Mouse (Mus musculus) fat pad, adult 2 months (tissue): ENCODE data around the gene Vasn.

ENCODE experiments used
- DNase-seq: peaks from one replicate; pipeline ENCODE4 v3.0.0-alpha.2; 2011; ENCODE audit warnings: low read depth, low spot score; ENCODE audit errors: extremely low read depth

The Vasn gene

DNA sequence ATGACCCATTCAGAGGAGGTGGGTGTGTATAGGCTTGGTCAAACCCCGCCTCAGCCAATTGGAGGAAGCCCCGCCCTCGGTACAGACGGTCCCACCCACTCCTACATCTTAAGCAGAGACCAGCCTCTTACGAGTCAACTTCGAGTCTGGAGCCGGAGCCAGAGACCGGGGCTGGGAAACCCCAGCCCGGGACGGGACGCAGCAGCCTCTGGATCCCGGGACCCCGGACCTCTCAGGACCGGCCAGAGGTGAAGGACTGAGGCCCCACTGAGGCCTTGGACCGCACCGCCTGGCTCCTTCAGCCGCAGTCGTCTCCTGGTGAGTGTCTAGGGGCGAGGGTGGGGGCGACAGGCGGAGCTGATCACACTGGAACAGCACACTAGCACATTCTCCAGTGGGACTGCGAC lies at the start of gene Vasn, which contains the start of gene Dnaja3:
Vasn (plus strand) TSS at position 111 of the 407 bp plus-strand sequence.
Dnaja3 (plus strand) TSS at position 159 of the 407 bp plus-strand sequence.
- no peak for DNase-seq

DNA sequence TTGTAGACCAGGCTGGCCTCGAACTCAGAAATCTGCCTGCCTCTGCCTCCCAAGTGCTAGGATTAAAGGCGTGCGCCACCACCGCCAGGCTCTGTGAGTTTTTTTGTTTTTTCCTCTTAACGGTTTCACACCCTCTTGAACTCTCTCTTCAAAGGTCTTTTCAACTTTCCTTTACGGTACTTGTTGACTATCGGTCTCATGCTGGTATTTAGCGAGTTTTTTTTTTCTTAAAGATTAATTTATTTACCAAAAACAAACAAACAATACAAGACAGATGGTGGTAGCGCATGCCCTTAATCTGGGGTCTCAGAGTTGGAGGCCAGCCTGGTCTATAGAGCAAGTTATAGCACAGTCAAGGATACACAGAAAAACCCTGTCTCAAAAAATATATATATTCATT lies 49.5 kb upstream of the Vasn start:
- no peak for DNase-seq

DNA sequence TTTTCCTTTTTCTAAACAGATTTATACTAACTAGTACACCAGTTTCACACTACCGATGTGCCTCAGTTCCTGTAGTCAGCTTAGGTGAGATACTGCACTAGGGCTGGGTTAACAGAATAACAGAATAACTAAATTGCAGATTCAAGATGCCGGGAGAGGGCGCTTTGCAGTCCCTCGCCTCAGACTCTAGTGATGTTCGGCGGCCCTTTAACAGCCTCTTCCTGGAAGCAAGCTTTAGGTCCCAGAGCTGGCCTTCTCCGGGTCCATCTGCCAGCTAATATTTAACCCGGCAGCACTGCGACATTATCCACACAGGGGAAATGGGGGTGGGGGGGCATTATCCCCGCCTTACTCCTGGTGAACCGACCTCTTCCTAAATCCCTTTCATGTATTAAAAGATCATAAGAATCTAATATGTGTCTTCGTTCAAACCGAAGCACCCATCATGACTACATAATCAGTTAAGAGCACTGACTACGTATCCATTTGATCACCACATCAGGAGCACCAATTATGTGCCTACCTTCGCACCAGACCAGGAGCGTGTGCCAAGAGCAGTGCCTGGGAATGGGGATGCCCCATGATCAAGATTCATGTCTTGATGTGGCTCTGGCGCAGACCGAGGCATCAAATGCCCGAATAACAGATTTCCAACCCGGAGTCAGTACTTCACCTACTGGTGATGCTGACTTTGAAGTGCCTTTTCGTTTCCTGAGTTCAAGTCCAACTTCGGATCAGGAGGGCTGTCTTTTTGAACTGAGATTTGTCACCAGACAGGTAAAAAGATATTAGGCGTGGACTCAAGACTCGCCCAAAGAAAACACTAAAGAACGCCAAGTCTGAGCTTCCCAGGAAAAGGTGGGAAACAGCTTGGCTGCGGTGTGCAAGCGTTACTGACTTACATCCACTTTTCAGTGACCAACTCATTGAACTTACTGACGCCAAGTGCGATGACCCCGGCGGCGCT lies 46.5 kb upstream of the Vasn start:
- no peak for DNase-seq

DNA sequence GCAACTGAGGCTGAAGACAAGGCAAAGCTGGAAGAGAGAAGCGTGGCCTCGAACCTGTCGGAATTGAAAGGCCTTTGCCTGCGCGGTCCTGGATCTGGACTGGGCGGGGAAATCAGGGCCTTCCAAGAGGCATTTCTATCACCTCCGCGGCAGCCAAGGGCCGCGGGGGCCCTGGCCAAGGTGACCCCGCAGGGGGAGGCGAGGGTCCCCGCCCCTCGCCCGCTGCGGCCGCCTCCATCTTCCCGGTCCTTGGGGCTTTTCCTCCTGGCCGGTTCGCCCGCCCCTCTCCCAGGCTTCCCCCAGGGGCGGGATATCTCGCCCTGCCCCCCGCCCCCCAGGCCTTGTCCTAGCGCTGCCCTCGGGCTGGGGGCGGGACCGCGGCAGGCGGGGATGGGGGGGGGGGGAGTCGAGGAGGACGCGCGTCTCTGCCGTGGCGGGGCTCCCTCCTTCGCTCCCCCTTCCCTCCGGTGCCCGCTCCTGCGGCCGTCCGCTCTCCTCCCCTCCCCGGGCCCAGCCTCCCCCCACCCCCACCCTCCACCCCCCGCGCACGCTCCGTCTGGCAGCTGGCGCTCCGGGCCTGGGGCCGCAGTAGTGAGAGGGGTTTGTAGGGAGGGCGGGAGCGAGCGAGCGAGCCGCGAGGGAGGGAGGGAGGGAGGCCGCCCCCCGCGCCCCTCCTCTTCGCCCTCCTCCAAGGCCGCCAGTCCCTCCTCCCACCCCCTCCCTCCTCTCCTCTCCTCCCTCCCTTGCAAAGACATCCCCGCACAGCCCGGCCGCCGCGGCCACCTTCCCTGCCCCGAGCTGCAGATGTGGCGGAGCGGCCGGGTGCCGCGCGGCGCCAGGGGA lies 45.5 kb upstream of the Vasn start, which contains the start of gene Glis2:
Glis2 (plus strand) TSS at position 743 of the 843 bp plus-strand sequence.
- DNase-seq, result no peak

DNA sequence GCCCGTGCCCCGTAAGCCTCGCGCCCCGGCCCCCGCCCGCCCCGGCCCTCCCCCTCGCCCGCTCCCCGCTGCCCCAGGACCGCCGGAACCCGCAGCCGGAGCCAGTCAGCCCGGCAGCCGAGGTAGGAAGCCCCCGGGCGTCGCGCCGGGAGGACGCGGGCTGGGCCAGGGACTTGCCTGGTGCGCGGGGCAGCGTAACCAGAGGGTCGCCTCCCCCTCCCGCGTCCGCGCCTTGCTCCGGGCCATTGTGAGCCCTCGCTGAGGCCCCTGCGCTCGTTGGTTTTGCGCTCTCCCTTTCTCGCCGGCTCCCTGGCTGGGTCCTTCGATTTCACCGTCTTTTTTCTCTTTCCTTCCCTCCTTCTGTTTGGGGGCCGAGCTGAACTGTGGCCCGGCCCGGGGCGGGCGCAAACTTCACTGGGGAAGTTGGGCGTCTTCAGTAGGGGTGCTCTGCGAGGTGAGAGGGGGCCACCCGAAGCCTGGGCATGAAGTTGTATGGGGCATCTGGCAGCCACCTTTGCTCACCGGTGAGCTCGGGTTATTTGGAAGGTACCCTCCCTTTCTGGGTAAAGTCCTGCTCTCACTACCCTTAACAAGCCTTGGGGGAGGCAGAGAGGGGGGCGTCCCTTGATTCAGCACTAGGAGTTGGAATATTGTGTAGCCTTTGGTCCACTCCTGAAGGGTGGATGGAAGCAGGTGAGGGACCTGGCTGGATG lies 44.8 kb upstream of the Vasn start:
- DNase-seq, result no peak

DNA sequence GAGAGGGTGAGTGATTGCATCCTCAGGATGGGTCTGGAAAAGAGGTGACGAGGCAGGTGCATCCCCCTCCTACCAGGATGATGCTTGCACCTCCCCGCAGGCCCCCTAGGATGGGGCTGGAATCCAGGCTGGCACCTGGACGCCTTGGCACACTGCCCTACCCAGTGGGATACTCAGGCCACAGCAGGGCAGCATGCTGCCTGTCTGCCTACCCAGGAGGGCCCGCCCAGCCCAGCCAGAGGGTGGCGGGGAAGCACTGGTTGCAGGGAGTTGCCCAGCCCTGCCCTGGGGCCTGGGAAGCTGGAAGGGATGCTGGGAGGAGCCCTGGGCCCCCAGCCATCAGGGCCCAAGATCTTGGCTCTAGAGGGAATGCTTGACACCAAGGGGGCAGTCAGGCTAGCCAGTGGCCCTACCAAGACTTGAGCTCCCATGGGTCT lies 44.2 kb upstream of the Vasn start:
- DNase-seq, result no peak

DNA sequence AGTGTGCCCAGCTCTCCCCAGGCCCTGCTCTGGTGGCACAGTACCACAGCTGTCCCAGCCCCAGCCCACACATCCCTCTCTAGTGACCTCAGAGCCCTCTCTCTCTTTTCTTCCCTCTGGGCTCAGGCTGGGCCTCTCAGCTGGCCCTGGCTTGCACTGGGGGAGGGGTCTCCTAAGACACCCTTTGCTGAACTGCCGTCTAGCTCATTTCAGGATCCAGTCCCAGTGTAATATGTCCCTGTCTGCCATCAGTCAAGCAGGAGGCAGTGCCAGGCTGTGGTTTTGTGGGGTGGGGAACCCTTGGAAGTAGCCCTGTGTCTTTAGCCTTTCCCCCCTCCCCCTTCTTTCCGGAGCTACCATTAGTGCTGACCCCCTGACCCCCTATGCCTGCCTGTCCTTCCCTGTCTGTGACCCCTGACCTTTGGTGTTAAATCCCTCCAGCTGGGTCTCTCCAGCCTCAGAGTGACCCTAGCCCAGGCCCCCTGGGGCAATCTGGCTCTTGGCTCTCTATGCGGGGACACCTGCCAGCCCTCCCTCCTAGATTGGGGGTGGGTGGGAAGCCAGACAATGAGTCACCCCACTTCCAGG lies 43.5 kb upstream of the Vasn start:
- no peak for DNase-seq

DNA sequence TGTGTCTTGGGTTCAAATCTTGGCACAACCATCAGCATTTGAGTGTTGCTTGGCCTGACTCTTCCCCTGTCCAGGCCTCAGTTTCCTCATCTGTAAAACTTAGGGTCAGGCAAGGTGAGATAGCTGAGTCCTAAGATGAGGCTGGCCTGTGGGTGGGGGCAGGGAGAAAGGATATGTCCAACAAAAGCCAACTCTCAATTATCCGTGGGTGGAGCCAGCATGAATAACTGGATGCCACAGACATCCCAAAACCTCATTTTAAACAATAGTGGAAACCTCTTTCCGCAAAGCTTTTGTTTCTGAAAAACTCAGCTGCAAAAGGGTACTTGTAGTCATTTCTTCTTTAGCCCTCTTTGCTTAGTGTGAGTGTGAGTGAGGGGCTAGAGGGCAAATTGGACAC lies 42.9 kb upstream of the Vasn start:
- DNase-seq, result no peak

DNA sequence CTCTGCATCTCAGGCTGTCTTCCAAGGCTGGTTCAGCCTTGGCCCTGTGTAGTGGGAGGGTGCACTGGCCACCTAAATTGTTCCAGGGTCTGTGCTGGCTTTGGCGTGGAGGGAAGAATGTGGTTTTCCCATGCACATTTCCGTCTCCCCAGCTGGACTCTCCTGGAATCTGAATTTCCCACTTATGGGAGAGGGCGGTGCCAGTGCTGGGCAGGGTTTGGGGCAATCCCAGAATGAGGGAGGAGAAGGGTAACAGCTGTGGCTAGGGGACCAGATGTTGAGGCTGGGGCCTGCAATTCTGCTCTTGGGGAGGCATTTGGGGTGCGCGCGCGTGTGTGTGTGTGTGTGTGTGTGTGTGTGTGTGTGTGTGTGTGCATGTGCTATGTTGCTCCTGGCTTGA lies 42.4 kb upstream of the Vasn start:
- no peak for DNase-seq

DNA sequence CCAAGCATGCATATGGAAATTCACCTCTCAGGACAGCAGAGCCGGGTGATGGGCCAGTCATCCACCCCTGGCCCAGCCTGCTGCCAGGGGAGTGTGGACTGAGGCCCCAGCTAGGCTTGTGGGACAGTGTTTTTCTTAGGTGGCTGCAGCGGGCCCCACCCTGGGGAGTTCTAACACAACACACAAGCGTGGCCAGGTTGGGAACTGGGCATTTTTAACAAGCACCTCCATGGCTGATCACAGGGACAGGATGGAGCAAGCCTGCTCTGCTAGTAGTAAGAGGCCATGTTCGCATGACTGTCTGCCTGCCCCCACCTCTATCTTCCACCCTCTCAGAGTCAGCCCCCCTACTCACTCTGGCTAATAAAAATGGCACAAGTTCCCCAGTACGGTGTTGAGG lies 41.7 kb upstream of the Vasn start:
- DNase-seq, result no peak

DNA sequence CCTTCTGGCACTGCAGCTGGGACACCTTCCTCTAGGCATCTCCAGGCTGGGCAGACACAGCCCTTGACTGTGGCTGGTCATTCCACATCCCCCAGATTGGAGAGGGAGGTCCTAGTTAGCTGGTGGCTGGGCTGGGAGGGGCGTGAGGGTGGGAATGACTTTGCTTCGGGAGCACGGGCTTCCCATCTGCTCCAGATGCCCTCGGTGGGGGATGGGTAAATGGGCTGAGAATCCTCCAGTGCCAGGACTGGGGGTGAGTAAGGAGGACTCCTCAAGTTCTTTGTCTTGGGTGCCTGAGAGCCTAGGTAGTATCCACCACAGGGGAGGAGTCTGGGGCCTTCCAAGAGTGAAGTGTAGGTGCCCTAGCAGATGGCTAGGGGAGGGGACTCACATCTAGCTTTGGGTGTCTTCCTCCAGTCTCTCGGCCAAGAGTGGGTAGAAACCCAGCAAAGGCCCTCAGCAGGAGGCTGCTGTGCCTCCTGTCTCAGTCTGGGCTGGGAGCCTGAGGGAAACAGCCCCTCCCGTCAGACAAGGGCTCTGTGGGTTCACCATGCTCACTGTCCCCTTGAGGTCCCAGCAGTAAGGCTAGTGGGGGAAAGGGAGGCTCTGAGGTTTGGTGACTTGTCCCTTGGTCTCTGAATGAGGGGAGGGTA lies 40.7 kb upstream of the Vasn start:
- DNase-seq, result no peak

DNA sequence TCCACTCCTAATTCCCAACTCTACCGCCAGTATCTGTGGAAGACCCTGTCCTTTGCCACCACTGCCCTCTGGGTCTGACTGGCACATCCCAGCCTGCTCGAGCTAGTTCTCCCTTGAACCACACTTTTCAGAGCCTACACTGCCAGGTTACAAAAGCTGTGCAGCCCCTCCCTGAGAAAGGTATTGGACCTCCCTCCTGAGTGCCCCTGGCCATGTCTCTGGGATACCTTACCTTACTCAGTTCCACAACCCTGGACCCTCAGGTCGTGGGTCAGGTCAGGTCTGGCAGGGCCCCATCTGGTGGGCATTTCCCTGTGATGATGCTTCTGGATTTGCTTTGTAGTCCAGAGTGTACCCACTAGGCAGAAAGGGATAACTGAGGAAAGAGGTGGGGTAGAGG lies 40.1 kb upstream of the Vasn start:
- DNase-seq, result no peak

DNA sequence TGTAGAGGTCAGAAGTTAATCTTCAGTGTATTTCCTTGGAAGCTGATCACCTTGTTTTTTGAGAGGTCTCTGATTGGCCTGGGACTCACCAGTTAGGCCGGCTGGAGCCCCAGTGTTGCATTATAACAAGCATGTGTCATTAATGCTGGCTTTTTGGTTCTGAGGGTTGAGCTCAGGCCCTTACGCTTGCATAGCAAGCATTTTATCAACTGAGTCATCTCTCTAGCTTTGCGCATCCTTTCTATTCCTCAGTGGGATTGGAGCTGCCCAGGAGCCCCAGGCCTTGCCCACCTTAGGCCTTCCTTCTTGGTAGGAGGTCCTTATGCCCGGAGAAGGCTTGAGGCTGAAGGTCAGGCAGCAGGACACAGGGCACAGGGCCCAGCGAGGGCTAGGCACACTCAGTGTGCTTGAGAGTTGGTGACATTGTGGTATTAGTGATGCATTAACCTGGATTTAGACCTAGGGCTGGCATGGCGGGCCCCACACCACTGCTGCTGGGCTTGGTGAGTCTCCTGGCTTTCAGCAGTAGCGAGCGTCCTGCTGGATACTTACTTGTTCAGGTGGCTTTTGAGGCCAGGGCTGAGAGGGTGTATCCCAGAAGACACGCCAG lies 38.9 kb upstream of the Vasn start:
- no peak for DNase-seq

DNA sequence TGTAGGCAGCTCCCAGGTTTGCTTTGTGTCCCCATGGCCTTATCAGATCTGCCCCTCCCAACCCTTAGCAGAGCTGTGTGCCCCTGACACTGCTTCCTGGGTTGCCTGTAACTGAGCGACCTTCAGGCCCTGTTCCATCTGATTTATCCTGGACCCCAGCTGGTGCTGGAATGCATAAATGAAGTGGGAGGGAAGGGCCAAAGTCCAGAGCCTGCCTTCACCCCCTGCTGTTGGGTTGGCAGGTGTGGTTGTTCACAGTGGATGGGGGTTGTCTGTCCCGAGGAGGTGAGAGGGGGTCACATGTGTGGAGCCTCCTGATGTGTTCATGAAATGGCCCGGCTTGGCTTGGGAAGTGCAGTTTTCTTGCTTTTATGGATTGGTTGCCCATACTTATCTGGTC lies 37.6 kb upstream of the Vasn start:
- no peak for DNase-seq

DNA sequence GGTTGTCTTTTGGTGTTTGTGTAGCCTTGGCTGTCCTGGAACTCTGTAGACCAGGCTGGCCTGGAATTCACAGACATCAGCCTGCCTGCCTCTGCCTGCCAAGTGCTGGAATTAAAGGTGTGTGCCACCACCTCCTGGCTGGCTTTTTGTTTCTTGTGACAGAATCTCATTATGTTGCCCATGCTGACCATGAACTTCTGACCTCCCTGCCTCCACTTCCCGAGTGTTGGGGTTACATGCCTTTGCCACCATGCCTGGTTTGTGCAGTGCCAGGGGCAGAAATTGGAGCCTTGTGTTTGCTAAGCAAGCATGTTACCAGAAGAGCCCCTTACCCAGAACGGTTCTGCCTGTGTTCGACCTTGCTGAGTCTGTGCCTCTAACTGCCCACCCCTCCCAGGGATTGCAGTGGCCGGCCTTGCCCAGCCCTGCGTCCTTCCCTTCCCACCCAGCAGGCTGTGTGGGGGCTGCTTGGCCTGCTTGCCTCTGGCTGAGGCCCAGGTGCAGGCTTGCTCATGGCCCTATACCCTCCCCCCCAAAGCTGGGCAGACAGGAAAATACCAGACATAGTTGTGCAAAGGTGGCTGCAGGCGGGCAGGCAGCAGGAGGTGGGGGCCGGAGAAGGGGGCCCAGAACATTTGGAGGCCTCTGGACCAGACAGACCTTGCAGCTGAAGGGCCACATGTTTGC lies 36.8 kb upstream of the Vasn start:
- no peak for DNase-seq

DNA sequence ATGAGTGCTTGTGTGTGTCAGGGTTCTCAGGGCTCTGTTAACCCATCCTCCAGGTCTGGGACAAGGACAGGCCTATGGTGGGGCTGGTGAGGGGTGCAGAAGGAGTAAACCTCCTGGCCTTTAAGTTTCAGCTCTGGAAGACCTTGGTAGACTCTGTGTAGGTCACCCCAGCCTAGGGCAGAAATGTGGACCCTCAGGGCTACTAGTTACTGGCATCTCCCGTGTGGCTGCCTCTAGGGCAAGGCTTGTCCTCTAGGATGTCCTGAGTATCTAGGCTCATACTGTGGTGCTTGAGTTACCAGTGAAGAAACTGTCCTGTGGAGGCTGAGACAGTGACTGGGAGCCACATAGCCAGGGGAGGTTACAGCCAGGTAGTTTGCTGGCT lies 36.3 kb upstream of the Vasn start:
- DNase-seq, result no peak

DNA sequence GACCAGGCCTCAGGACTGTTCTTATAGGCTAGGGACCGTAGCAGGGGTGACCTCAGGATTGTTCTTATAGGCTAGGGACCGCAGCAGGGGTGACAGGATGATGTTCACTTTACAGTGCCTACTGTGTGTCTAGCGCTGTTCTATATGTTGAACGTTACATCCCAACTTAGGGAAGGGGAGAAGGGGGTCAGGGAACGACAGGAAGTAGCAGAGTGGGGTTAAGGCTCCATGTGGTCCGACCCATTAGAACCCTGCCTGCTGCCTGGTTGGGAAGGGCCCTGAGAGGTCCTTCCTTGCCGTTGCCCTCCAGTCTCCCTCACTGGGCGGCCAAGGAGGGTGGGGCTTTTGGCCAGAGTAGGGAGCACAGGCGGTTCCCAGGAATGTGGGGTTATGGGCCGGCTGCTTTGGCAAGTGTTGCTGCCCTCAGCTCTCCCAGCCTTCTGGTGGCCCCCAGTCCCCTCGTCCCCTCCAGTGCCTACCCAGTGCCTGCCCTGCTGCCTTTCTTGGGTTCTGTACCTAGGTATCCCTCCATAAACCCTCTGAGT lies 35.4 kb upstream of the Vasn start:
- no peak for DNase-seq

DNA sequence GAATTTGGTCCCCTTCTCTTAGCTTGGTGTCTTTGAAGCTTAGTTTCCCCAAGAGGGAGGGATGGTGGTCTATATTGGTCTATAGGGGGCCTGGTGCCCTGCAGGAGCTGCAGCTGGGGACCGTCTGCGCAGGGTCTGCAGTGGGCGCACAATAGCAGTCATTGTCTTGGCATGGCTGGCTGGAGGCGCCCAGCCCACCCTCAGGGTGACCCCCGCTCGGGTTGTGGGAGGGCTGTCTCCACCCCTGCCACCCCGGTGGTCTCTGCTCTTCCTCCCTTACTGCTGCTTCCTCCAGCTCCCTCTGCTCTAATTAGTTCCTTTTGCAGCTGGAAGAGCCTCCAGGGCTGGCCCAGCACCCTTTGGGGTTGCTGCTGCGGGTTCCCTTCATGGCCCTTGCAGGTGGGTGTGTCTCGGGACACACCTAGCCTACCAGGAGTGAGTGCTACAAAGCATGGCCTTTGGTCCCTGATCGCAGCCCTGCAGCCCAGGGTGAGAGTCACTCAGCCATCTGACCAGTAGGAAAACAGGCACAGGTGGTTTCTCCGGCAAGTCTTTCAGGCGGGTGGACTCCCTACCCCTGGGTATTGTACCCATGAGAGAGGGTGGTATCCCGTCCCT lies 34.1 kb upstream of the Vasn start:
- no peak for DNase-seq
